Mouse (Mus musculus) forebrain, embryonic 13.5 days (tissue): ENCODE results near the gene Syne3. TPM values are rescaled to one million over a fixed set of nuclear protein-coding genes. Genes with fewer than 3 reads are reported as not detected.
A peak's percentile ranks its signal among the peaks of the same experiment; 100 is the strongest.

Experiments
- ATAC-seq: fragments of 200-750 bp; cut with Nextera tagmentation; 2 replicates; pipeline ENCODE4 v1.8.0; 2017
- H3K27ac ChIP-seq: fragments of 300-500 bp; sonication (generic); 2 replicates; pipeline ENCODE4 v1.5.1; 2015; ENCODE audit warnings: inconsistent platforms, mild to moderate bottlenecking, moderate library complexity
- H3K27me3 ChIP-seq: fragments of 300-500 bp; sonication (generic); 2 replicates; pipeline ENCODE4 v1.6.1; 2015; ENCODE audit warnings: mild to moderate bottlenecking, inconsistent platforms
- H3K36me3 ChIP-seq: fragments of 300-500 bp; sonication (generic); 2 replicates; pipeline ENCODE4 v1.6.1; 2015; ENCODE audit warnings: mild to moderate bottlenecking, inconsistent platforms; ENCODE audit not compliant: poor library complexity, severe bottlenecking
- H3K4me1 ChIP-seq: fragments of 300-500 bp; sonication (generic); 2 replicates; pipeline ENCODE4 v1.6.1; 2015; ENCODE audit warnings: inconsistent platforms
- H3K4me2 ChIP-seq: fragments of 300-500 bp; sonication (generic); 2 replicates; pipeline ENCODE4 v1.6.1; 2015; ENCODE audit warnings: inconsistent platforms, mild to moderate bottlenecking, moderate library complexity
- H3K4me3 ChIP-seq: fragments of 300-500 bp; sonication (generic); 2 replicates; pipeline ENCODE4 v1.5.1; 2015; ENCODE audit warnings: mild to moderate bottlenecking, inconsistent platforms
- H3K9ac ChIP-seq: fragments of 300-500 bp; sonication (generic); 2 replicates; pipeline ENCODE4 v1.6.1; 2015; ENCODE audit warnings: mild to moderate bottlenecking, inconsistent platforms
- H3K9me3 ChIP-seq: fragments of 300-500 bp; sonication (generic); replicated peaks from 2 replicates; pipeline ENCODE4 v1.6.1; 2016; ENCODE audit warnings: inconsistent platforms
- WGBS: fragments of 180-500 bp; shearing (Covaris S2); methylation state at CpG from one replicate; pipeline ENCODE4 v1.1.7; 2015; 5-methylcytosine and 5-hydroxymethylcytosine counted together
- microRNA-seq: library from miRNA; unstranded; fragments of <30 nt; microRNA quantifications from one replicate; pipeline ENCODE4, GENCODE M21; 2016
- polyA plus RNA-seq: library from polyadenylated mRNA; unstranded; fragments of >200 nt; fragmentation: Nextera tagmentation; extraction: Ambion mirVana; gene quantifications from 2 replicates; pipeline ENCODE4 v1.2.1, GENCODE M21; 2015

Gene Syne3
- polyA plus RNA-seq, 1 experiment from 2014 or later: 0.12 TPM

DNA sequence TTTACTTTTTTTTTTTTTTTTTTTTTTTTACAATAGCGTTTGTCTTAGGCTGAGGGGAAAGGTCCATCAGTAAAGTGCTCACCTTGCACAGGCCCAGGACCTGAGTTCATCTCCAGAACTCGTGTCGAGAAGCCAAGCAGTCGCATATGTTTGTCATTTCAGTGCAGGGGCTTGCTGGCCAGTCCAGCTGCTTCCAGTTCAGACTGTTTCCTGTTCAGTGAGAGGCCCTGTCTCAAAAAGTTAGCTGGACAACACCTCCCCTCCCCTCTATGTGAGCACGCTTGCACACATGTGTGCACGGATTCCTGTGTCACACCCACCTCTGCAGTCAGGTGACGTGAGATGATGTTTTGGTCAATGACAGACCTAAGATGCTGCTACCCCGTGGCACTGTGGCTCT, 119.5 kb downstream of the Syne3 start:
- Histone ChIP-seq H3K4me1 (no peaks in the 10 kb centered on the region), H3K4me3 (no peak overlapping the region), H3K9me3 (0 out of 2 replicates have a peak, but pooled peaks cover 5% of the 10 kb centered on the region), H3K36me3 (no peaks in the 10 kb centered on the region), H3K27me3 (no peaks in the 10 kb centered on the region), H3K4me2 (no peak overlapping the region), H3K27ac (no peak overlapping the region), H3K9ac (no peak overlapping the region)
- ATAC-seq: no peak
- 88% methylated on average over 8 of the region's 8 CpGs for WGBS

DNA sequence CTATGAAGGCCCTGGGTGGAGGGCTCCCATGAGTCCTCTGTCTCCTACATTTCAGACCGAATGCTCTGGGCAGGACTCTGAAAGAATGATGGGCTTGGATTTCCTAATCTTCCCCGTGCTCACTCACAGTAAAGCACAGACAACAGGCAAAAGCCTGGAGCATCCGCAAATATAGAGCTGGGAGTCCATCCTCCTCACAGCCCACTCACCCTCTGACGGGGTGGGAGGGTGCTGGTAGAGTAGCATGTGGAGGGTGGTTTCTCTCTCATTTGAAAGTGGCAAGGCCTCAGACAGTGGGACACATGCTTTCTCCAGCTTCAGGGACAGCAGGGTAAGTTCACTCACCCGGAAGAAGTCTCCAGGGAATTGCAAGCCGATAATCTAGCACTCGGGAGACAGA, 123.5 kb downstream of the Syne3 start:
- no peak for ATAC-seq
- Histone ChIP-seq H3K4me2 (no peak overlapping the region), H3K4me1 (no peaks in the 10 kb centered on the region), H3K9me3 (no peaks in the 10 kb centered on the region), H3K36me3 (no peaks in the 10 kb centered on the region), H3K27ac (no peak overlapping the region), H3K4me3 (no peak overlapping the region), H3K27me3 (no peaks in the 10 kb centered on the region), H3K9ac (no peak overlapping the region)
- 82% methylated on average over 7 of the region's 7 CpGs for WGBS

DNA sequence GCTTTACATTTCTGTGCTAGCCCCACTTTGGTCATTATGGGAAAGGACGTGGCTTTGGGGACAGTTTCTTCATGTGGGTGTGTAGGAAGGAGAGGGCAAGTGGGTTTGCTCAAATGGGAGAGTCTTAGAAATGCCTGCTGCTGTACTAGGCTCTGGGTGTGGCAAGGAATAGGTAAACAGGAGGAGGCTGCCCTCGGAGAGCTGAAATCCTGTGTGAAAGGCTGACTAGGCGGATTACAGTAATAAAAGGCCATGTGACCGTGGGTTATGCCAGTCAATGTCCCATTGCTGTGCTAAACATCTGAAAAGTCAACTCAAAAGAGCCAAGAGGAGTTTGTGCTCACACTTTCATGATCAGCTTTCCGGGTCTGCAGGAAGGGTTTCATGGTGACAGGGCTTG, 127.1 kb downstream of the Syne3 start:
- H3K4me2 ChIP-seq: no peak overlapping the region
- ATAC-seq: no peak
- 69% methylated on average over 5 of the region's 5 CpGs for WGBS
- H3K4me3 ChIP-seq: no peak overlapping the region
- H3K36me3 ChIP-seq: no peaks in the 10 kb centered on the region
- no peaks in the 10 kb centered on the region for H3K9me3 ChIP-seq
- no peaks in the 10 kb centered on the region for H3K27me3 ChIP-seq
- H3K4me1 ChIP-seq: peaks cover 13% of the 10 kb centered on the region
- H3K9ac ChIP-seq: no peak overlapping the region
- no peak overlapping the region for H3K27ac ChIP-seq

DNA sequence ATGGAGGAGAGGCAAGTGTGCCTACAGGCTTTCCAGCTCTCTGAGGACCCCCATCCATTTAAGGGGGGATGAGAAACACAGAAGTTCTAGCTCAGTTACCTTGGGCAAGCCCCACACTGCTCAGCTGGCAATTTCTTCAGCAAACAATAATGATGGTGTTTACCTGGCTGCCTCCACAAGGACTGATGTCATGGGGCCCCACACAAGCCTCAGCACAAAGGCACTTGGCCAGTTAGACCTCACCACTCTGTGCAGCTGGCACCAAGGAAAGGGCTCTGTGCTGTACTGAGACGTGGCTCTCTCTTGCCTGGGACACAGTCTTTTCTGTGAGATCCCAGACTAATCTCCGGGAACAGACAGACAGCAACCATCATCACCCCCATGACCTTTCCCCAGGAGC, 127.5 kb downstream of the Syne3 start:
- ATAC-seq: no peak
- Histone ChIP-seq H3K9me3 (no peaks in the 10 kb centered on the region), H3K36me3 (no peaks in the 10 kb centered on the region), H3K4me2 (no peak overlapping the region), H3K4me1 (peaks cover 13% of the 10 kb centered on the region), H3K27me3 (no peaks in the 10 kb centered on the region), H3K4me3 (no peak overlapping the region), H3K27ac (no peak overlapping the region), H3K9ac (no peak overlapping the region)
- WGBS: 48% methylated on average over 2 of the region's 2 CpGs

DNA sequence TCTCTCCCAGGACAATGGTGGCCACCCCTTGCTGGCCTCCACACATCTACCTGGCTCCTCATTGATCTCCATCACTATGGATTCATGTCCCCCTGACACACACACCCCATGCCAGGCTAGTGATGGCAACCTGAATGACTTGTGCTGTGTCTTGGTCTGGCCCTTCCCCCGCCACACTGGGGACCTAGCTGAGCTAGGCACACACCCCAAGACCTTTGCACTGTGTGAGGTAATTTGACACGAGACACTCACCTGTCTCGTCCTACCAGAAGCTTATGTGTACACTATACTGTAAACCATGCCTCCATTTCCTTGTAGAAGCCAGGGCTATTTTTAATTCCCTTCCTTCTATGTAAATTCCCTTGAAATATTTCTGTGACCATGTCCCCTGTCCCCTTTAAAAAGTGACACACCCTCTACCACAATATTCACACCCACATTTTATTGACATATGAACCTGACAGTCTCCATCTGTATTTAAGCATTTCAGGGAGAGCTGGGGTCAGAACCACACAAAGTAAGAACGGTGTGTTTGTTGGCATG, 128.0 kb downstream of the Syne3 start:
- no peak overlapping the region for H3K4me3 ChIP-seq
- no peak overlapping the region for H3K4me2 ChIP-seq
- peaks cover 4% of the 10 kb centered on the region; the same call in 1 of the 2 replicates for H3K27me3 ChIP-seq
- peaks cover 13% of the 10 kb centered on the region for H3K4me1 ChIP-seq
- no peaks in the 10 kb centered on the region for H3K36me3 ChIP-seq
- no peaks in the 10 kb centered on the region for H3K9me3 ChIP-seq
- H3K27ac ChIP-seq: no peak overlapping the region
- ATAC-seq: no peak
- WGBS: 82% methylated on average over 4 of the region's 4 CpGs
- H3K9ac ChIP-seq: no peak overlapping the region

DNA sequence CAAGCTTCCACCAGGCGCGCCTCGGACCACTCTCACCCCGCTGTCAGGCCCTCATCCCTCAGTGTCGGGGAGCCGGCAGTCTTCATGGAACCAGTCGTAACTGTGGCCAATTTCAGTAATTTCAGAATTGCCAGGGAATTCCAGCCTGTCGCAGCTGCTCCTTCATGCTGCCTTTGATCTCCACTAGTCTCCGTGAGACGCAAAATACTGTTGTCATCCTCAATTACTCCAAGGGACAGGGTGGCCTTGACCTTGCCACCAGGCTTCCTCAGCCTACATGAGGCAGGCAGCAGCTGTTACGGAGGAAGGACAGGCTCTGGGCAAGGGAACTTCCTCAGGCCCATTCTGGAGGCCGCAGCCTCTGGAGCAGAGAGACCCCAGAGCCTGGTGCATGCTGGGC, 129.2 kb downstream of the Syne3 start:
- Histone ChIP-seq H3K9me3 (no peaks in the 10 kb centered on the region), H3K4me3 (no peak overlapping the region), H3K27ac (no peak overlapping the region), H3K27me3 (peaks cover 8% of the 10 kb centered on the region; the same call in 1 of the 2 replicates), H3K4me1 (peaks cover 13% of the 10 kb centered on the region), H3K36me3 (no peaks in the 10 kb centered on the region), H3K4me2 (no peak overlapping the region), H3K9ac (no peak overlapping the region)
- ATAC-seq: no peak
- WGBS: 82% methylated on average over 12 of the region's 12 CpGs

Small RNAs within 50 kb of the gene (microRNA-seq; reads per million reads assigned to microRNA genes)
- 3.0 reads per million, percentile 4 among the genes with 10 or more reads in this experiment for gene Mir3069

Other genes starting within 250 kb of the Syne3 start
- 0.75 and 0.83 TPM in 2 replicates for gene Clmn, start 144.7 kb downstream of the Syne3 start, polyA plus RNA-seq
- 140 and 148 TPM in 2 replicates for gene Glrx5, start 22.9 kb upstream of the Syne3 start, polyA plus RNA-seq
- gene Tcl1b2, start 136.2 kb upstream of the Syne3 start, polyA plus RNA-seq: not detected in 2 replicates
- not detected in 2 replicates for gene Tcl1b1, start 149.9 kb upstream of the Syne3 start, polyA plus RNA-seq
- not detected in 2 replicates for gene Tcl1b5, start 166.5 kb upstream of the Syne3 start, polyA plus RNA-seq
- gene Tcl1b3, start 181.2 kb upstream of the Syne3 start, polyA plus RNA-seq: not detected in 2 replicates
- gene Tcl1b4, start 192.1 kb upstream of the Syne3 start, polyA plus RNA-seq: not detected in 2 replicates
- gene Tcl1, start 213.0 kb upstream of the Syne3 start, polyA plus RNA-seq: not detected in 2 replicates